Mouse (Mus musculus) large intestine, adult 2 months (tissue): ENCODE measurements around the gene Hoxa1. TPM values are rescaled to one million over a fixed set of nuclear protein-coding genes. Genes with fewer than 3 reads are reported as not detected.

Experiments
- DNase-seq: peaks from one replicate; pipeline ENCODE4 v3.0.0-alpha.2; 2012; ENCODE audit warnings: low read depth, low spot score
- WGBS: fragments of 180-500 bp; shearing (Covaris S2); methylation state at CpG from one replicate; pipeline ENCODE4 v1.1.7; 2018; 5-methylcytosine and 5-hydroxymethylcytosine counted together
- polyA plus RNA-seq: library from polyadenylated mRNA; depleted of rRNA; stranded (reverse); fragments of >200 nt; gene quantifications from 2 replicates; pipeline ENCODE4 v1.2.3, GENCODE M21; 2012

Hoxa1 gene
- polyA plus RNA-seq, 1 experiment: 0.24 TPM

DNA sequence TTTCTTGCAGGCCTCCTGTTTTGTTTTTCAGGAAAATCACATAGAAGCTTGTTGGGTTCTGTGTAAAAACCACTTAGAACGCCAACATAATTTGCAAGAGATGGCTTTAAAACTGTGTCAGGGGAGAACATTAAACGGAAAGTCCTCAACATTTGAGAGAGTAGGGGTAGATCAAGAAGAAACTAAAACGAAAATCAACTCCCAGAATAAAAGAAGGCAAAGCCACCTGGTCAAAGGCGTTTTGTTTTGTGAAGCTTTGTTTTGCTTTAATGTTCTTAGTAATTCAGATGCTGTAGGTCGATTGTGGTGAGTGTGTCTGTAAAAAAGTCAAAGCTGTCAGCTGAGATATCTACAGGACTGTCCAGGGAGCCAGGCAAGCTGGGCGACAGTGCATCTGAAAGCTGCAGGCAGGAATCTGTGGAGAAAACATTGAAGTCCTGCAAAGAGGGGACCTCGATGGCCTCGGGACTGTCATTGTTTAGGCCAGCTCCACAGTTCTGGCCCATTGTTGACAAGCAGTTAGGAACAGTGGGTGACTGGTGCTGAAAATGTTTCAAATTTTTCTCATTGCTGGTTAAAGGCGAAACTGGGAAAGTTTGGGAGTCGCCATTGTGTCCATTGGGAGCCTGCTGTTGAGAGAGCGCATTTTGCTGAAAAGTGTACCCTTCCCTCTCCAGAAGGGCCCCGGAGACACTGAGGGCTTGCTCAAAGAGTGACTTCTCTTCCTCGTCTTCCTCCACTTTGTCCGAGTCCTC, 4.7 kb upstream of the Hoxa1 start:
- DNase-seq: no peak
- WGBS: 81% methylated on average over 14 of the region's 14 CpGs

DNA sequence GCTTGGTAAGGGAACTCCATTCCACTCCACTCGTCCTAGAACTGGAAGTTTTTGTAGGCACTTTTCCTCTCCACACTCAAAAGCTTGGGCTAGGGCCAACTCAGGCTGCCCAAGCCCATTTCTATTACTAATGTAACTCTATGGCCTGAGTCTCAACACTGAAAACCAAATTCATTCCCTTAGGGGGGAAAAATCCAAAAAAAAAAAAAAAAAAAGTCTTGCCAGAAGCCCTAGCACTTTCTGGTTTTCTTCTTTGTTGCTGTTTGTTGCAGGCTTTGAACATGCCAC, 3.9 kb upstream of the Hoxa1 start:
- no peak for DNase-seq
- WGBS: 69% methylated on average over 1 of the region's 1 CpGs

DNA sequence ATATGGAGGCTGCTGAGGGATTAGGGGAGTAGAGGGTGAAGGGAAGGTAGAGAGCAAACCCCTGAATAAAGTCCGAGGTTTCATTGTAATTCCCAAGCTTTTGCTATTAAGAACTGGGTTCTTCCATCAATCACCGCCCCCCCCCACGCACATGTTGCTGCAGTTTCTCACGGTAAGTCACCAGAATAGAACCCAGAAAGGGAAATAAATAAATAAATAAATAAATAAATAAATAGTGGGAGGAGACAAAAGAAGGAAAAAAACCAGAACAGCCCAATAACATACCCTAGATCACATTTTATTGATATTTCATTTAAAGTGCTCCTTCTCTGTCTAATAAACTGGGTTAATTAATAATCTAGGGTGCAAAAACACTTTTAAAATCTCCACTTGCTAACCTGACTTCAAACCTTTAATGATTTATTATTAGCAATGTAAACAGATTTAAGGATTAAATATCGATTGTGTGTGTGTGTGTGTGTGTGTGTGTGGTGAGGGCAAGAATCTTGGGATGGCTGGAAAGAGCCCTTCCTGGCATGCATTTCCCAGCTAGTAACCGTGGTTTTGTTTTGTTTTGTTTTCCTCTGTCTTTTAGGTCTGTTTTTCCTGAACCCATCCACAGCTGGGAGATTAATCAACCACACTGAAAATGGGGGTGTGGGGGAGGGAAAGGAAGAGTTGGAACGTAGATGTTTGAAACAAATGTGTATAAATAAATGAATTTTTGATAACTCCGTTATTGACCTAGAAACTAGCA, 3.4 kb upstream of the Hoxa1 start:
- no peak for DNase-seq
- WGBS: 46% methylated on average over 8 of the region's 8 CpGs

DNA sequence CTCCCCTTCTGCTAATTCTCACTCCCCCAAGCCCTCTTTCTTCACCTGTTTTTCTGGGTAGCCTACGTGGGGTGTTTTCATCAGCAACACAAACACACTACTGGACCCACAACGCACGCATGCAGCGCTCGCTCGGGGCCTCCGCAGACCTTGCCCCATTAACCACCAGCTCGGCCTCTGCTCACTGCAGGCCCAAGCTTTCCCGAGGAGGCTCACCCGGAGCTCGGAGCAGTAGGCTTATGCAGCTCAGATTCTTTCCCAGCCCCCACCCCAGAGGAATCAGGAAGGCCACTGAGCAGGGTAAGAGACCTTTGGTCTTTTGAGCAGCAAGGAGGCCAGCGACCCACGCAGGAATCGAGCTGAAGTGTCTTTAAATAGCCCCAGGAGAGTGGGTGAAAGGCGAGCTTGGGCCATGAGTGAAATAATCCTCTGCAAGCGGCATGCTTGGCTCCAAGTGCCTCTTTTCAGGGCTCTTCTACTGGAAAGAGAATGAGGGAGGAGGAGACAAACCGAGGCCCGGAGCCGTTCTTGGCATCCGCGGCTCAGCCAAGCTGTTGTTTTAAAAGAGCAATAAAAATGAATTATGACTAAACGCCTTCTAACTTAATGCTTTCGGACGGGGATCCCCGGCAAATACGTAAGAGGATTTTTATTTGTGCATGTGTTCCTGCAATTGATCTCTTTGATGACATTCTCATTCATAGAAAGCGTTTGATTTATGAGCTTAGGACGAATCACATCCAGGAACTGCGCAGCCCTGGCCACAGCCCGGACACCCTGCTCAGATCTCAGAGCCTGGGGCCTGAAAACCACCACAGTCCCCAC, 2.6 kb upstream of the Hoxa1 start:
- 6% methylated on average over 30 of the region's 30 CpGs for WGBS
- no peak for DNase-seq

DNA sequence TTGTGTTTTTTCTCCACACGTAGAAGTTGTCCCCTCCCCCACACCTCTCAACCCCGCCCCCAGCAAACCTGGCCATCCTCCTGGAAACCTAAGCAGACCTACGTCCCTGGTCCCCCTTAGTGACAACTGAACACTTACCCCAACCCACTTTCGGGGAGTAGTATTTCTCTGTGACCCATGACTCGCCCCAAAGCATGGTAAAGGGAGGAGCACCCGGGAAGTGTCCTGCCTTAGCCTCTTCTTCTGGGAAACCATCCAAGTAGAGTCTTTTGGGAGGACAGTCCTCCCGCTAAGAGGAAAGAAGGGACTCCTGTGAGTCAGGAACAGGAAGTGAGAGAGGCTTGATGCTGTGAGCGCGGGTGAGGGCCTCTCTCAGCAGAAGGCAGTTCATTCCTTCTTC, 1.9 kb upstream of the Hoxa1 start:
- 19% methylated on average over 9 of the region's 9 CpGs for WGBS
- no peak for DNase-seq

DNA sequence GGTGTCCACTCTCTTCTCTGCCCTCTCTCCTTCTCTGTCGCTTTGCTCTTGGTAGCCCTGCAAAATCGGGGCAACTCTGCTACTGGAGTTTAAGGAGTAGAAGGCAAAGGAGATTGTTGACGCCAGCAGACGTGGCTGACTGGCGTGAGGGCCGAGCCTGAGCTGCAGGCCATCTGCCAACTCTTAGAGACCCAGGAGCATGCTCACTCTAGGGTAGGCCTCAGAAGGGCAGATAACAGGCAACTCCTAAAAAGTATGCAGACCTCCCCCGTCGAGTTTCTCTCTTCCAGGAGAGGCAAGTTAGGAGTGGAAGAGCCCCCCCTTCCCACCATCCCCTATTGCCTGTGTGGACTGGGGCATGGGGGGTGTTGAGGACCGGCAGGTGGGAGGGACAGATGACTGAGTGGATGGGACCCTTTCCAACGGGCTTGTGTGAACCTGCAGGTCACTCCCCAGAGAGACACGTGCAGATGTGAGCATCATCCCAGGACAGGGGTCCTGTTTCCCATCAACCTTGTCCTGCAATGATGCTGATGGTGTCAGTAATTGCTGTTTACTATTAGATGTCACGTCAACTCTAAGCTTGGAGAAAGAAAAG, 1.1 kb upstream of the Hoxa1 start:
- DNase-seq: no peak
- WGBS: 29% methylated on average over 12 of the region's 12 CpGs

DNA sequence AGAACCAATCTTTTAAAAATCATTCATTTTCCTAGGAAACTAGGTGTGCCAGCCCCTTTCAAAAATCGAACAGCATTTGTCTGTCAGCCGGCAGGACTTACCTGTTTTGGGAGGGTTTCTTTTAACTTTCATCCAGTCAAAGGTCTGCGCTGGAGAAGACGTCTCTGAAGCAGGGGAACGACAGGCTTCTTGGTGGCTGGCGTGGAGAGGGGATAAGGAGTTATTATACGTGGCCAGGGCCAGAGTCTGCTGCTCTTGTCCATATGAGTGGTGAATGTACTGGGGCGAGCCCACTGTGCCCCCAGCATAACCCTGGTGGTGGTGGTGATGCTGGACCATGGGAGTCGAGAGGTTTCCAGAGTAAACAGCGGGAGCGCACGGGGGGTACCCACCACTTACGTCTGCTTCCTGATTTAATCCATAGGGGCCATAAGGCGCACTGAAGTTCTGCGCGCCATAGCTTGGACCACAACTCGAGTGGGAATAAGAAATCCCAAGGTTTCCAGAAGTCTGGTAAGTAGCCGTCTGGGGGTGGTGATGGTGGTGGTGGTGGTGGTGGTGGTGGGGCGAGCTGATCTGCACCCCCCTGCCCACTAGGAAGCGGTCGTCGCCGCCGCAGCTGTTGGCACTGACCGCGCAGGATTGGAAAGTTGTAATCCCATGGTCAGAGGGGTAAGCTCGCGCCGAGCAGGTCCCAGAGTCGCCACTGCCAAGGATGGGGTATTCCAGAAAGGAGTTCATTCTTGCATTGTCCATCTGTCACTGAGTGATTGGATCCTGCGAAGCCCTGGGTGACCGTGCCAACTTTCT, 446 bp downstream of the Hoxa1 start:
- 8% methylated on average over 32 of the region's 32 CpGs for WGBS
- no peak for DNase-seq

DNA sequence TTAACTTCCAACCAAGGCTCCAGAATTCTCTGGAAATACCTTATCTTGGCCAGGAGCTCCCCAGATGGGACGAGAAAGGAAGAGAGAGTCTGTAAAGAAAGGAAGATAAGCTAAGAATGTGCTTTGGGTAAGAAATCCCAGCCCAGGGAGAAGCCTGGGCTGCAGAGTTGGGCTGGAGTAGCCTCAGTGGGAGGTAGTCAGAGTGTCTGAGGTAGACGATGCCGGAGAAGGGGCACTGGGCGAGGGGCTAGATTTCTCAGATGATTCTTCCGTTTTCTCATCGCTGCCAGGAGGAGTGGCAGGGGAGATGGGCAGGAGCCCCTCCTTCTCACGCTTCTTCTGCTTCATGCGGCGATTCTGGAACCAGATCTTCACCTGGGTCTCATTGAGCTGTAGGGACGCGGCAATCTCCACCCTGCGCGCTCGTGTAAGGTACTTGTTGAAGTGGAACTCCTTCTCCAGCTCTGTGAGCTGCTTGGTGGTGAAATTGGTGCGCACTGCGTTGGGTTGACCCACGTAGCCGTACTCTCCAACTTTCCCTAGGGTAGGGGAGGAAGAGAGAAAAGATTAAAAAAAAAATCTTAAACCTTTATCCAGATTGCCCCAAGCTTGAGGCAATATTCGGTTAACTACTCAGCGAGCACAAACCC, 1.4 kb downstream of the Hoxa1 start:
- WGBS: 46% methylated on average over 20 of the region's 20 CpGs
- no peak for DNase-seq

DNA sequence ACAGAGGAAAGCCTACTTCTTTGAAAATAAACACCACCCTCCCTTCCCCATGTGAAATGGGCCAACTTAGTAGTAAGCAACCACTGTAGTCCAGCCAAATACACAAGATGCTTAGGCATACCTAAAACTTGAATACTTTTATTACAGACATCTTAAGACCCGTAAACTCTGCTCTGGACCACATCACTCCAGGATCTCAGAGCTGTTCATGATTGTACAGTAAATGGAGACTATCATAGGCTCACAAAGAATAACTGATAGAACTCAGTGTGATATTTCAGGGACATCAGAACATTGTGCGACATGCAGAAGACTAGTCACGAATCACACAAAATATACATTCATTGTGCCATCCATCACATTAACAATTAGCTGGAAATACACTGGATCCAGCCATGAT, 2.6 kb downstream of the Hoxa1 start:
- 92% methylated on average over 3 of the region's 3 CpGs for WGBS
- DNase-seq: no peak

DNA sequence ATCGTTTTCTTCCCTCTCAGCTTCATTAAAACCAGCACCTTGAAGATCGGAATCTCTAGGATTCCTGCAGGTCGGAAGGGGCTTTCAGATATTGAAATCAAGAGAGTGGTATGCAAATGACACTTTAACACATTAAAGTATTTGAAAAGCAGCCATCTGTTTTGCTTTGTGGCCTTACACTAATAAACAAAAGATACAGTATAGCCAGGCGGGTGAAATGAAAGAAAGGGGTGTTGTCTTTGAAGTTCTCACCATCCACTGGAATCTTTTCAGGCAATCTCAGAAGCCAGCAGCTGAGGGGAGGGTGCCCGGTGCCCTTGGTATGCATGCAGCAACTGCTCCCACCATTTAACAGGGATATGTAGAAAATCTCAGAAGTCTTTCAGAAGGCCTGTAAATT, 4.1 kb downstream of the Hoxa1 start:
- WGBS: 80% methylated on average over 5 of the region's 5 CpGs
- DNase-seq: no peak

DNA sequence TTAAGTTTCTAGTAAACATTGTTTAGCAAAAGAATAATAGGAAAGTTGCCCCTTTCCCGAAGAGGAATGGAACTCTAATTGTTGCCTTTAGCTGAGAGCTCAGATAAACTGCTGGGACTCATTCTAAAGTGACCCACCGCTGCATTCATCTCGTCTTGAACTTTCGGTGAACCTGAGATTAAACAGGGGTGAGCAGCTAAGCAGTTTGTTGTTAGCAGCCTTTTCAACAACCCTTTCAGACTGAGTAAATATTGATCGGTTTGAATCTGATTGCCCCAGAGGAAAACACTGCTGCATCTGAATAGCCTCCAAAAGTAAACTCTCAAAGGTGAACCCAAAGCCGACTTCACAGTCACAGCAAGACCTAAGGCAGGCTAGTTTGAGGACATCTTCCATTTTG, 4.8 kb downstream of the Hoxa1 start:
- WGBS: 43% methylated on average over 6 of the region's 6 CpGs
- no peak for DNase-seq

DNA sequence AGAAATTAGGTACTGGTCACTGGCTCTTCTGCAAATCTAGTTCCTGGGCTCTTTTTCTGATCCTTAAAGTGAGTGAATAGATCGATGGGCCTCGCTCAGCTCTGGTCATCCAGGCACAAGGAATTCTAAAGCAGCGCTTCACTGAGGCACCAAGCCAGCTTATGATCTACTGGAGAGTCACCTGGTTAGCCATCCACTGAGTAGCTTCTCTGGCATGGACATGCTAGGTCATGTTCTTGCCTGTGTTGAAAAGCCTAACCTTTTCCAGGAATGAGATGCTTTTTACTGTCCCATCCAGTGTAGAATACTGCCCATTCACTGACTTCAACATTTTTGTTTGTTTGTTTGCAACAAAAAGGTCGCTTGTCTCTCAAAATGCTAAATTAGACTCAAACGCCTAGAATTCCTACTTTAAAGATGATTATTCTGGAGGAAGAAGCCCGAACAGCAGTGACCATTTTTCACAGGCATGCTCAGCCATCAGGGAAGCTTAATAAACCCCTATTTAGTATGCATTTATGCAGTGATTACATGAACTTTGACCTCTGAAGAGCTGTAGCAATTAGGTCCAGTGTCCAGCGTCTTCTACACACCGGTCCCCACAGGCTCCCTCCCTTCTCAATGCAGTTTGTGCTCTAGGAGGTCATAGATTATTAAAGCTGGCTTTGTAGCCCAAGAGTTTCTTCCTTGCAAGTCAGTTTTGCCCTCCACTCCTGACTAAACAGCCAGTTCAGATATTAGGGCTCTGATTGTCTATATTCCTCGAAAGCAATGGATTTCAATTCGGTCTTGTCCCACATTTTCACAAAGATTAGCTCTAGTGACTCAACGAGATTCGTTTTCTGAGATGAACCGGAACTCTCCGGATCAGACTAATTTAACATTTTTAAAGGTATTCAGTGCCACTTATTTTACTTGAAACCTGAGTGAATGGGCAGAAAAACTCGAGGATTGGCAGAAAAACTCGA, 5.6 kb downstream of the Hoxa1 start:
- DNase-seq: no peak
- 60% methylated on average over 16 of the region's 16 CpGs for WGBS

DNA sequence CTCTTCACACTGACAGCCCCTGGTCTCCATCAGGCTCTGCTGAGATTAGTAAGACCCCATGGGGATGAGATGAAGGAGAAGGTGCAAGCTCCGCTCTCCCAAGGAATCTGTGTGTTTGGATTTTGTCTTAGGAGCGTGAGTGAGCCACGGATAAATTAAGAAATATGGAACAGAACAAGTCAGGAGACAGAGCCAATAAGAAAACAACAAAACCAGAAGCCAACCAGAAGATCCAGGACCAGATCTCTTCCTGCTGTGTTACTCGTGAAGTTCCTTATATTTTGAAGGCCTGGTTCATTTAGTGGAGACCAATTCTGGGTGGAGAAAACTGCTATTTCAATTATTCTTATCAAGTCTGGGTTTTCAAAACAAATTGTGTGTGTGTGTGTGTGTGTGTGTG, 6.5 kb downstream of the Hoxa1 start:
- no peak for DNase-seq
- WGBS: 76% methylated on average over 4 of the region's 4 CpGs

DNA sequence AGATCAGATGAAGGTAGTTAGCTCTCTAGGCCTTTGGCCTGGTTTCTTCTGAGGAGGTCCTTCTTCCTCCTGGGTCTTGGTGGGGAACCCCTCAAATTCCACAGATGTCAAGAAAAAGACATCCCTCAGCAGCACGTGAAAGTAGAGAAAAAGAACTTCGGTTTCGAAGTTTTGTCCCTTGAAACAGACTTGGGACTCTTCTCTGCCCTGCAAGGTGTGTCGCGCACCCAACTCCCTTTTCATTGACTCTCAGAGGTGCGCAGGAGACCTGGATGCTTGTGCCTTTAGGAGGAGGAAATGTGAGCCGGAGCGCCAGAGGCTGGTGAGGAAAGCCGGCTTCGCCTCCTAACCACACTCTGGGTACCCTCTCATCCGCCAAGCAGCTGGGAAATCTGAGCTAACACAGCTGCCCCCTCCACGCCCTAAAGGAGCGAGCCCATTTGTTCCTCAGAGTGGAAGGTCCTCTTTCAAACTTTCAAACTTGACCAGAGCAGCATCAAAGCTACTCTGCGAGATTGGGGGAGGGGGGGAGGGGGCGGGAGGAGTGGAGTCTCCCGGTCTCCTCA, 7.6 kb downstream of the Hoxa1 start:
- DNase-seq: no peak
- 40% methylated on average over 16 of the region's 16 CpGs for WGBS

DNA sequence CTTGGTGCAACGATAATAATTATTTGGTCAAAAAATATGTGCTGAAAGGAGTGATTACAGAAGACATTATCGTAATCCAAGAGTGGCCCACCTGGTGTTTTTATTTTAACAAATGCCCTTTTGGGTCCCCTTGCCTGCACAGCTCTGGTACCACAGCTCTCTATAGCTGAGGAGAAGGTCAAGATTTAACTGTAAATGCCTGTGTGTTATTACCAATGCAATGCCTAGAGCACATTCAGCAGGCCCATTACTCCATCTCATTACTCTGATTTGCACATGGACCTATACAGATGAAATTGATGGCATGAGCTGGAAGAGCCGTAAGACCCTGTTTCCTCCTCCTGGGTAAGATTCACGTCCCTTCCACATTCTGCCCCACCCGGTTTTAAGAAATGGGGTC, 19.0 kb downstream of the Hoxa1 start:
- DNase-seq: no peak
- 94% methylated on average over 5 of the region's 5 CpGs for WGBS

DNA sequence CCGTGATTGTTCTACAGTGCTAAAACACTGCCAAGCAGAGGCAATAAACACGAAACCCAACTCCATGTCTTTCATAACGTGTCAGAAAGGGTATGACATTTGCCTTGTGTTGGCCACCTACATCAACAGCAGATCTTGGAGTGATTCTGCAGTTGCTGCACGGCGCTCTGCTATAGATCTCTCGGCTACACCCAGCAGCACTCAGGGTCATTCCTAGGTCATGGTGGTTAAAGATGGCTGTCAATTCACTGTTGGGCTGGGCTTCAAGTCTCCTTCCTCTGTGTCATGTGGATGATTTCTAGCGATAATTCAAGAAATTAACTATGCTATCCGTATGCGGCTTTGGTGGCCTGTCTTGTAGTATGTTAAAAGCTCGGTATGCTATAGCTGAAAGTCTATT, 19.5 kb downstream of the Hoxa1 start:
- no peak for DNase-seq
- 81% methylated on average over 10 of the region's 10 CpGs for WGBS

DNA sequence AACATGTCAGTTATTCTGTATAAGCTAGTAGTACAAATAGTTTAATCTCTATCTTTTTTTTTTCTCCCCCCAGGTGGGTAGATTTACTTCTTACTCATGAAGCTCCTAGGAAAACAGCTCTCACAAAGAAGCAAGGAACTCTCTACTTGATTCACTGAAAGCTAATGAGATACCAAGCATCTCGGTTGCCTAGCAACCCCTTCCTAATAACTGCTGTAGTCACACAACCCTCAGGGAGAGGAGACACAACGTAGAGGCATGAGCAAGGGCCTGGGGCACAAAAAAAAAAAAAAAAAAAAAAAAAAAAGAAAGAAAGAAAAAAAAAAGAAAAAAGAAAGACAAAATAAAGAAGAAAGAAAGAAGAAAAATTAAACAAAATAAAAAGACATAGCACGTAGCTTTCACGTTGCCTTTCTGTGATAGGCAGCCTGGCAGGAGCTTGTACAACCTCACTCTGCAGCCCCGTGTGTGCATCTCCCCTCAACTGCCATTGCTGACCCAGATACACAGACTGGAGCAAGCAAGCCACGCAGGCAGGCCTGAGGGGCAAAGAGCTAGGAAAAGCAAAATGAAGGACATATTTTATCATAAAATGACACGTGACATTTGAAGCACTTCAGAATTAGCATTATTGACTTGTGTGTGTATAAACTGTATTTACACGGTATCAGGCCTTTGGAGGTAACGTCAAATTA, 20.1 kb downstream of the Hoxa1 start:
- WGBS: 83% methylated on average over 9 of the region's 9 CpGs
- DNase-seq: no peak
